Mouse (Mus musculus): Measurements from ENCODE around the gene Cc2d2b. TPM values are rescaled to one million over a fixed set of nuclear protein-coding genes. Genes with fewer than 3 reads are reported as not detected.

Gene Cc2d2b
- polyA plus RNA-seq, 3 experiments from 2014 or later, result 0.13 to 0.15 TPM; not detected in 1

- ATAC-seq, result no peak
These were observed 85.9 kb downstream of the Cc2d2b start for GRCm38 (mm10) chr19:40834436-40834835.

- no peak for ATAC-seq
These were observed 89.7 kb downstream of the Cc2d2b start for GRCm38 (mm10) chr19:40838205-40838604.

- ATAC-seq, result no peak
These were observed 91.8 kb downstream of the Cc2d2b start for GRCm38 (mm10) chr19:40840303-40840702.

GRCm38 (mm10) chr19:40841083-40841482 is 92.5 kb downstream of the Cc2d2b start:
- ATAC-seq, result no peak

GRCm38 (mm10) chr19:40841593-40841992 is 93.0 kb downstream of the Cc2d2b start:
- no peak for ATAC-seq

GRCm38 (mm10) chr19:40844731-40845130 is 96.2 kb downstream of the Cc2d2b start:
- ATAC-seq, result no peak

GRCm38 (mm10) chr19:40849391-40849790 is 100.8 kb downstream of the Cc2d2b start:
- no peak for ATAC-seq

GRCm38 (mm10) chr19:40859555-40859954 is 111.0 kb downstream of the Cc2d2b start:
- ATAC-seq, result no peak

- ATAC-seq, result no peak
These were observed 119.7 kb downstream of the Cc2d2b start for GRCm38 (mm10) chr19:40868284-40868683.

- ATAC-seq, result no peak
These were observed 121.0 kb downstream of the Cc2d2b start for GRCm38 (mm10) chr19:40869425-40870105.

GRCm38 (mm10) chr19:40872955-40873665 is 124.6 kb downstream of the Cc2d2b start:
- peak; percentile 69 for ATAC-seq

Other genes with a start within 250 kb of the Cc2d2b start
- 10 to 100 TPM; 12.3 to 23.7 (median 19.6) TPM for gene Sorbs1, start 235.0 kb upstream of the Cc2d2b start, polyA plus RNA-seq (2017; shearing (Covaris generic))
- 10 to 100 TPM; 34.5 to 39.7 (median 38.7) TPM for gene Aldh18a1, start 160.3 kb upstream of the Cc2d2b start, polyA plus RNA-seq (2017; shearing (Covaris generic))
- 1 to 10 TPM; 5.8 to 9.4 (median 9.1) TPM for gene Tctn3, start 136.5 kb upstream of the Cc2d2b start, polyA plus RNA-seq (2017; shearing (Covaris generic))
- gene Entpd1, start 136.4 kb upstream of the Cc2d2b start, polyA plus RNA-seq (2017; shearing (Covaris generic)), result 10 to 100 TPM; 46.8 to 61.9 (median 50.3) TPM
- 1 to 10 TPM; 2.7 to 5.1 (median 4.8) TPM for gene Ccnj, start 82.5 kb downstream of the Cc2d2b start, polyA plus RNA-seq (2017; shearing (Covaris generic))
- 10 to 100 TPM; 11.7 to 13.0 (median 12.0) TPM for gene Zfp518a, start 146.0 kb downstream of the Cc2d2b start, polyA plus RNA-seq (2017; shearing (Covaris generic))
- 1 to 10 TPM in 2 of 3 experiments, not detected in 1; 1.8 to 2.0 TPM for gene Blnk, start 245.8 kb downstream of the Cc2d2b start, polyA plus RNA-seq (2017; shearing (Covaris generic))

Data from inflammation-experienced regulatory T-cells, adult 6 months (primary cell).